Mouse (Mus musculus): Measurements from ENCODE around the gene Eng.

DNA sequence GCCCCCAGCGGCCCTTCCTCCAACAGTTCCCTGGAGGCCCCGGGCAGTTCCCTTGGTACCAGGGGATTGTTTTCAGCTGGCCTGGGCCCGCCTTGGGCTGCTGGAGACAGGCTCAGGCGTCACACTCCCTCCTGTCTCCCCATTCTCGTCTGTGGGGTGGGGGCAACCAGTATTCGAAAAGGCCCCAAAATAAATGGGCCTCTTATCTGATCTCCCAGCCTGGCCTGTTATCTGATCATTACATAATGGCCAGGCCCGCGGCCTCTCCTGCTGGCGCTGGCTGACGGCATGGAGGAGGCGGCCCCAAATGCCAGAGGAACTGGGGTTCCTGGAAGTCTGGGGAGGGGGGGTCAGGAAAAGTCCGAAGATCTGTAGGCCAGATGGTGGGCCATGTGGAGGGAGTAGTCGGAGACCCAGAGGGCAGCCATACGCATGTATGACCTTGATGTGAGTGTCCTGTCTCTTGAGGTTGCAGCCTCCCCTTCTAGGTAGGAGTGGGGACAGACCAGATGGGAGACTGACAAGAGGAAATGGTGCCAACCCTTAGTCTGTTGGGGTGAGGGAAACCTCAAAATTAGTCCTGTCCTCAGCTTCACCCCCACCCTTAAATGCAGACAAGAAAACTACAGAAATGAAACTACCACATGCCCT lies 8.5 kb downstream of the Eng start:
- TF ChIP-seq CTCF (IDR thresholded peaks at IDR 0.05; ENCODE audit: borderline replicate concordance, extremely low read depth, insufficient read depth, insufficient read length) (no peak), POLR2A (IDR thresholded peaks at IDR 0.05; ENCODE audit: borderline replicate concordance, extremely low read depth, insufficient read depth, insufficient read length, poor library complexity, severe bottlenecking) (no peak)

Measured in brain, embryonic 14.5 days (tissue).